ENCODE assay signal across 24 mouse cellular contexts in the genomic region with DNA sequence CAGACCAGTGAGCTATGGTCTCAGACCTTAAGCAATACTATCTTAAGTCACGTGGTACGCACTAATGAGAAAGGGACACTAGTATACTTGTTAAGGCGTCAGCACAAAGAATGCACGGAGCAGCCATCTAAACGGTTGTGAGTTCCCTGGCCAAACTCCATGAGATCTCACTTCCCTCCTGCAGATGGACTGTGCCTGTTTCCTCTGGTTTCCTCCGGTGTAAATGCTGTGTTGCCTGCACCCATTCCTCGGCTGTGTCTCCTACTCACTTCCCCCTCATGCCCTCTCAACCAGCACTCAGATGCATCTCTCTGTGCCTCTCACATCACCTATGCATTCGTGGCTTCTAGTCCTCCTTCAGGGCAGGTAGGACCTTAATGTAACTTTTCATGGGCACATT.
"Had no signal": no experiment of that assay in that cellular context is flagged by ENCODE, and none has a peak within 500 bp of the region (broad histone marks: within the 10 kb centered on the region; RNA-seq: fewer than 3 reads in every experiment).

No protein-coding gene starts in this region.

- DNase-seq: gastrocnemius, adult 2 months; gastrocnemius, postnatal 10 days; gastrocnemius, postnatal 25 days; heart, adult 18-20 months; kidney, adult 11 months; kidney, adult 2 months; kidney, adult 9 months; kidney, postnatal 14 days; kidney, postnatal 36 days; layer of hippocampus, postnatal 36 days; left cerebral cortex, postnatal 4 days had no signal

- H3K4me2 ChIP-seq: heart, embryonic 12.5 days; hindbrain, embryonic 13.5 days; hindbrain, embryonic 15.5 days; kidney, embryonic 15.5 days; limb, embryonic 13.5 days; limb, embryonic 15.5 days; liver, embryonic 12.5 days had no signal

- ATAC-seq: forebrain, embryonic 16.5 days; hindbrain, postnatal 0 days; intestine, embryonic 16.5 days; liver, embryonic 12.5 days had no signal

- H3K4me3 ChIP-seq: gastrocnemius, adult 2 months; heart, embryonic 12.5 days; hindbrain, embryonic 13.5 days; hindbrain, embryonic 15.5 days; kidney, embryonic 15.5 days; layer of hippocampus, adult 2 months; limb, embryonic 13.5 days; limb, embryonic 15.5 days; liver, embryonic 12.5 days had no signal

- H3K27me3 ChIP-seq: heart, embryonic 12.5 days; hindbrain, embryonic 13.5 days; hindbrain, embryonic 15.5 days; kidney, embryonic 15.5 days; limb, embryonic 13.5 days; limb, embryonic 15.5 days; liver, embryonic 12.5 days had no signal

- H3K9me3 ChIP-seq: heart, embryonic 12.5 days; hindbrain, embryonic 13.5 days; hindbrain, embryonic 15.5 days; kidney, embryonic 15.5 days; limb, embryonic 13.5 days; limb, embryonic 15.5 days; liver, embryonic 12.5 days had no signal

- H3K36me3 ChIP-seq: heart, embryonic 12.5 days; hindbrain, embryonic 13.5 days; hindbrain, embryonic 15.5 days; kidney, embryonic 15.5 days; limb, embryonic 13.5 days; limb, embryonic 15.5 days; liver, embryonic 12.5 days had no signal

- H3K27ac ChIP-seq: gastrocnemius, adult 2 months; hindbrain, embryonic 13.5 days; hindbrain, embryonic 15.5 days; hindbrain, postnatal 0 days; kidney, embryonic 15.5 days; kidney, postnatal 0 days; layer of hippocampus, adult 2 months; limb, embryonic 13.5 days; limb, embryonic 15.5 days; liver, embryonic 12.5 days; liver, embryonic 14.5 days had no signal

- H3K4me1 ChIP-seq: heart, embryonic 12.5 days; hindbrain, embryonic 13.5 days; hindbrain, embryonic 15.5 days; limb, embryonic 15.5 days had no signal

- H3K9ac ChIP-seq: heart, embryonic 12.5 days; hindbrain, embryonic 13.5 days; hindbrain, embryonic 15.5 days; kidney, embryonic 15.5 days; limb, embryonic 13.5 days; limb, embryonic 15.5 days; liver, embryonic 12.5 days; liver, embryonic 14.5 days had no signal
